Mouse (Mus musculus) C2C12 (cell line): ENCODE results near the gene Slc25a31. TPM values are rescaled to one million over a fixed set of nuclear protein-coding genes. Genes with fewer than 3 reads are reported as not detected.

Experiments
- H3K27me3 ChIP-seq: one replicate; pipeline ENCODE4 v1.6.1; 2011; ENCODE audit not compliant: control insufficient read depth, insufficient read depth, insufficient read length
- H3K36me3 ChIP-seq: one replicate; pipeline ENCODE4 v1.6.1; 2011; ENCODE audit not compliant: control insufficient read depth, insufficient read depth
- H3K4me3 ChIP-seq: one replicate; pipeline ENCODE4 v1.5.1; 2011; ENCODE audit warnings: mild to moderate bottlenecking, control low read depth; ENCODE audit not compliant: poor library complexity, insufficient read depth, severe bottlenecking
- H3K79me2 ChIP-seq: one replicate; pipeline ENCODE4 v1.6.1; 2011; ENCODE audit not compliant: control insufficient read depth, insufficient read depth
- H3K79me3 ChIP-seq: one replicate; pipeline ENCODE4 v1.6.1; 2011; ENCODE audit warnings: low read depth, control low read depth
- H3ac ChIP-seq: one replicate; pipeline ENCODE3; 2011; ENCODE audit warnings: low read depth; ENCODE audit not compliant: control insufficient read depth, insufficient read length
- CEBPB ChIP-seq: IDR thresholded peaks from one replicate; pipeline ENCODE4 v1.6.1; 2011; ENCODE audit warnings: low read depth, mild to moderate bottlenecking, control low read depth, moderate library complexity
- FOSL1 ChIP-seq: IDR thresholded peaks from one replicate; pipeline ENCODE4 v1.8.0; 2011; ENCODE audit warnings: mild to moderate bottlenecking, low read length; ENCODE audit not compliant: poor library complexity, insufficient read depth, severe bottlenecking
- MAX ChIP-seq: IDR thresholded peaks from one replicate; pipeline ENCODE4 v1.6.1; 2011; ENCODE audit warnings: mild to moderate bottlenecking, control low read depth
- MYOD1 ChIP-seq: IDR thresholded peaks from one replicate; pipeline ENCODE4 v1.6.1; 2011; ENCODE audit warnings: low read depth; ENCODE audit not compliant: control insufficient read depth, insufficient read length
- MYOG ChIP-seq: IDR thresholded peaks from one replicate; pipeline ENCODE4 v1.6.1; 2011; ENCODE audit not compliant: control insufficient read depth, insufficient read length; ENCODE audit errors: extremely low read depth
- polyA plus RNA-seq: library from polyadenylated mRNA; unstranded; fragments of >200 nt; fragmentation: generic; extraction: Trizol; gene quantifications from one replicate; pipeline ENCODE4 v1.2.1, GENCODE M21; 2012; ENCODE audit warnings: missing spikeins

The Slc25a31 gene
- polyA plus RNA-seq, 1 experiment = not detected

GRCm38 (mm10) chr3:40761312-40761711, 52.7 kb downstream of the Slc25a31 start:
- no peaks in the 10 kb centered on the region for H3K27me3 ChIP-seq
- H3K36me3 ChIP-seq = peaks cover 90% of the 10 kb centered on the region
- H3K79me3 ChIP-seq = no peaks in the 10 kb centered on the region
- no peak overlapping the region for H3K4me3 ChIP-seq
- no peak overlapping the region for H3ac ChIP-seq
- H3K79me2 ChIP-seq = no peaks in the 10 kb centered on the region
- TF ChIP-seq MYOG (no peak), MAX (peak; percentile 36), FOSL1 (peak; percentile 94), CEBPB (no peak), MYOD1 (peak; percentile 98)

Other genes with a start within 250 kb of the Slc25a31 start
- 2.0 TPM for gene Intu, start 177.6 kb upstream of the Slc25a31 start, polyA plus RNA-seq
- 15.7 TPM for gene Hspa4l, start 35.6 kb downstream of the Slc25a31 start, polyA plus RNA-seq
- gene Plk4, start 91.2 kb downstream of the Slc25a31 start, polyA plus RNA-seq = 15.7 TPM
- gene Mfsd8, start 138.0 kb downstream of the Slc25a31 start, polyA plus RNA-seq = 1.8 TPM
- gene Abhd18, start 138.1 kb downstream of the Slc25a31 start, polyA plus RNA-seq = 0.47 TPM
- gene 1700034I23Rik, start 193.7 kb downstream of the Slc25a31 start, polyA plus RNA-seq = not detected
- 7.7 TPM for gene Larp1b, start 241.0 kb downstream of the Slc25a31 start, polyA plus RNA-seq